25 mouse cellular contexts compared by ENCODE assay signal in genomic region chr11:87163751-87164150, GRCm38 (mm10).
"Had no signal": no experiment of that assay in that cellular context is flagged by ENCODE, and none has a peak within 500 bp of the region (broad histone marks: within the 10 kb centered on the region; RNA-seq: fewer than 3 reads in every experiment).

No protein-coding gene starts in this region.

- H3K9ac ChIP-seq: embryonic facial prominence, embryonic 12.5 days; embryonic facial prominence, embryonic 13.5 days; embryonic facial prominence, embryonic 15.5 days; forebrain, embryonic 12.5 days; forebrain, embryonic 13.5 days; forebrain, embryonic 15.5 days; forebrain, postnatal 0 days had no signal

- H3K9me3 ChIP-seq: embryonic facial prominence, embryonic 10.5 days; embryonic facial prominence, embryonic 12.5 days; embryonic facial prominence, embryonic 13.5 days; embryonic facial prominence, embryonic 15.5 days; forebrain, embryonic 10.5 days; forebrain, embryonic 12.5 days; forebrain, embryonic 13.5 days; forebrain, embryonic 15.5 days; heart, embryonic 10.5 days had no signal

- H3K4me3 ChIP-seq: embryonic facial prominence, embryonic 10.5 days; embryonic facial prominence, embryonic 12.5 days; embryonic facial prominence, embryonic 13.5 days; embryonic facial prominence, embryonic 15.5 days; erythroblast, embryonic 14.5 days; forebrain, embryonic 10.5 days; forebrain, embryonic 12.5 days; forebrain, embryonic 13.5 days; forebrain, embryonic 15.5 days; gastrocnemius, adult 2 months; heart, adult 2 months; heart, embryonic 10.5 days had no signal

- H3K4me1 ChIP-seq: embryonic facial prominence, embryonic 10.5 days; embryonic facial prominence, embryonic 12.5 days; embryonic facial prominence, embryonic 13.5 days; embryonic facial prominence, embryonic 15.5 days; forebrain, embryonic 10.5 days; forebrain, embryonic 12.5 days; forebrain, embryonic 13.5 days; forebrain, embryonic 15.5 days; heart, embryonic 10.5 days had no signal

- H3K27ac ChIP-seq: embryonic facial prominence, embryonic 10.5 days; embryonic facial prominence, embryonic 12.5 days; embryonic facial prominence, embryonic 13.5 days; embryonic facial prominence, embryonic 15.5 days; forebrain, embryonic 10.5 days; forebrain, embryonic 12.5 days; forebrain, embryonic 13.5 days; forebrain, embryonic 15.5 days; gastrocnemius, adult 2 months; heart, adult 2 months; heart, embryonic 10.5 days had no signal

- DNase-seq: cerebellum, adult 9-11 months; cerebellum, postnatal 10 days; cerebellum, postnatal 14 days; cerebellum, postnatal 25 days; cerebellum, postnatal 36 days; embryo, embryonic 11 days; forebrain, postnatal 0 days; gastrocnemius, adult 2 months; gastrocnemius, postnatal 10 days; gastrocnemius, postnatal 14 days; gastrocnemius, postnatal 25 days; gastrocnemius, postnatal 36 days; heart, adult 18-20 months; heart, adult 2 months had no signal

- H3K27me3 ChIP-seq: embryonic facial prominence, embryonic 12.5 days; embryonic facial prominence, embryonic 13.5 days; embryonic facial prominence, embryonic 15.5 days; forebrain, embryonic 12.5 days; forebrain, embryonic 13.5 days; forebrain, embryonic 15.5 days had no signal

- H3K4me2 ChIP-seq: embryonic facial prominence, embryonic 12.5 days; embryonic facial prominence, embryonic 13.5 days; embryonic facial prominence, embryonic 15.5 days; forebrain, embryonic 12.5 days; forebrain, embryonic 13.5 days; forebrain, embryonic 15.5 days had no signal

- ATAC-seq: forebrain, embryonic 13.5 days; forebrain, embryonic 14.5 days; forebrain, embryonic 15.5 days; forebrain, postnatal 0 days had no signal
